18 mouse cellular contexts compared by ENCODE assay signal in the genomic region with DNA sequence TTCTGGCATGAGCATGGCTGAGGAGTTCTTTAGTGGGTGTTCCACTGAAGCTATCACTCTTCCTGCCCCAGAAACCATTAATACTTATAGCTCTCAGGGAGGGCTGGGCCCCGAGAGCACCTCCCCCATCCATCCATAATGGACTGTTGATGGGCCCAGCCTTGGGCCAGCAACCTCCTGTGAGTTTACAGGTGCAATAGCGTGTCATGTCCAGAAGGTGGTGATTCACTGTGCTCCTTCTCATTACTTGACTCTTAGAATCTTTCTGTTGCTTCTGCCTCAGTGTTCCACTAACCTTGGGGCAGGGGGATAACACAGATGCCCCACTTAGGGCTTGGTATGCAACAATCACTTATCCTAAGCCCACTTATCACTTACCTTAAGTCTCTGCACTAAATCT.
DNase-seq lines count a peak whose midpoint lies in the region; ATAC-seq and TF ChIP-seq lines count a peak whose summit lies in the region.
"Had no signal": no experiment of that assay in that cellular context is flagged by ENCODE, and none has a peak within 500 bp of the region (broad histone marks: within the 10 kb centered on the region; RNA-seq: fewer than 3 reads in every experiment).

No protein-coding gene starts in this region.

- H3K4me3 ChIP-seq in liver, embryonic 14.5 days (ENCODE audit: insufficient read depth in 1 of 2, low read depth in 2 of 2, low read length in 2 of 2): no peak overlapping the region
- H3K4me3 ChIP-seq in liver, embryonic 12.5 days: no peak overlapping the region
- no peak overlapping the region for H3K4me3 ChIP-seq in ES-E14 (ENCODE audit: insufficient read depth in 1 of 2, low read depth in 1 of 2, low read length in 2 of 2, poor library complexity in 1 of 2, severe bottlenecking in 1 of 2)
- H3K4me3 ChIP-seq: embryonic facial prominence, embryonic 13.5 days; kidney, embryonic 15.5 days; liver, embryonic 13.5 days; midbrain, embryonic 12.5 days; neural tube, embryonic 13.5 days had no signal

- TF ChIP-seq CTCF in liver, embryonic 14.5 days (IDR thresholded peaks at IDR 0.05; ENCODE audit: low read depth): peak; percentile 27; the same call in 1 of the 2 replicates

- no peak overlapping the region for H3K9ac ChIP-seq in liver, embryonic 14.5 days (replicated peaks)
- H3K9ac ChIP-seq in liver, embryonic 12.5 days: no peak overlapping the region
- no peak overlapping the region for H3K9ac ChIP-seq in ES-E14 (ENCODE audit: insufficient read depth, low read depth, low read length, poor library complexity, severe bottlenecking)
- H3K9ac ChIP-seq: embryonic facial prominence, embryonic 13.5 days; kidney, embryonic 15.5 days; liver, embryonic 13.5 days; midbrain, embryonic 12.5 days; neural tube, embryonic 13.5 days had no signal

- WGBS in liver, embryonic 14.5 days (ENCODE audit: insufficient replicate concordance): 45% methylated on average over 2 of the region's 2 CpGs
- 36% methylated on average over 2 of the region's 2 CpGs for WGBS in liver, embryonic 12.5 days (ENCODE audit: insufficient replicate concordance)

- no peak overlapping the region for H3K27ac ChIP-seq in liver, embryonic 14.5 days
- H3K27ac ChIP-seq in liver, embryonic 12.5 days: no peak overlapping the region
- no peak overlapping the region for H3K27ac ChIP-seq in ES-E14 (ENCODE audit: insufficient read depth, low read depth, low read length, poor library complexity, severe bottlenecking)
- H3K27ac ChIP-seq: embryonic facial prominence, embryonic 13.5 days; kidney, embryonic 15.5 days; liver, embryonic 13.5 days; midbrain, embryonic 12.5 days; neural tube, embryonic 13.5 days had no signal

- TF ChIP-seq EP300 in liver, embryonic 14.5 days (IDR thresholded peaks at IDR 0.05; ENCODE audit: low read depth): no peak

- no peak for ATAC-seq in liver, embryonic 14.5 days (ENCODE audit: insufficient read depth)
- ATAC-seq in liver, embryonic 12.5 days: no peak
- peak; percentile 71; the same call in 1 of the 2 replicates for ATAC-seq in megakaryocyte progenitor cell, adult 5-6 weeks (replicated peaks; ENCODE audit: poor library complexity)
- no peak for ATAC-seq in erythroid progenitor cell, adult 5-6 weeks (replicated peaks; ENCODE audit: low FRiP score, poor library complexity, severe bottlenecking)

- no peaks in the 10 kb centered on the region for H3K27me3 ChIP-seq in liver, embryonic 14.5 days (ENCODE audit: control insufficient read depth, insufficient read depth, low read length)
- H3K27me3 ChIP-seq in liver, embryonic 12.5 days (replicated peaks): no peaks in the 10 kb centered on the region
- H3K27me3 ChIP-seq: embryonic facial prominence, embryonic 13.5 days; kidney, embryonic 15.5 days; liver, embryonic 13.5 days; midbrain, embryonic 12.5 days; neural tube, embryonic 13.5 days had no signal

- H3K9me3 ChIP-seq in liver, embryonic 14.5 days (ENCODE audit: control insufficient read depth, low read length): no peaks in the 10 kb centered on the region
- no peaks in the 10 kb centered on the region; the same call in 1 of the 2 replicates for H3K9me3 ChIP-seq in liver, embryonic 12.5 days (replicated peaks)
- no peaks in the 10 kb centered on the region for H3K9me3 ChIP-seq in ES-E14 (ENCODE audit: control insufficient read depth, insufficient read depth, low read depth, low read length)
- H3K9me3 ChIP-seq: embryonic facial prominence, embryonic 13.5 days; kidney, embryonic 15.5 days; liver, embryonic 13.5 days; midbrain, embryonic 12.5 days; neural tube, embryonic 13.5 days had no signal

- DNase-seq in embryo, embryonic 10.5 days (ENCODE audit: low spot score): peak; percentile 7
- no peak for DNase-seq in embryo, embryonic 9.5 days (ENCODE audit: extremely low spot score)
- no peak for DNase-seq in liver, embryonic 14.5 days (ENCODE audit: low read depth in 3 of 3, low spot score in 3 of 3)
- DNase-seq in ES-E14 (ENCODE audit: low read depth, low spot score): peak; percentile 22
- DNase-seq in kidney, postnatal 4 days: no peak
- DNase-seq: cerebellum, adult 8-10 months; heart, postnatal 4 days; layer of hippocampus, postnatal 36 days; liver, embryonic 13.5 days; right cerebral cortex, adult 18-20 months; thymus, postnatal 4 days had no signal

- H3K36me3 ChIP-seq in liver, embryonic 14.5 days (replicated peaks; ENCODE audit: control insufficient read depth, insufficient read depth, low read depth): no peaks in the 10 kb centered on the region
- H3K36me3 ChIP-seq in liver, embryonic 12.5 days: no peaks in the 10 kb centered on the region
- no peaks in the 10 kb centered on the region for H3K36me3 ChIP-seq in ES-E14 (ENCODE audit: control insufficient read depth, insufficient read depth, low read length, poor library complexity, severe bottlenecking)
- H3K36me3 ChIP-seq: embryonic facial prominence, embryonic 13.5 days; kidney, embryonic 15.5 days; liver, embryonic 13.5 days; midbrain, embryonic 12.5 days; neural tube, embryonic 13.5 days had no signal

- in situ Hi-C loops in ES-E14 (cut with MboI; ENCODE audit: low sequenced_read_pairs in 2 of 2, unreplicated experiment in 2 of 2): no loop called here

- H3K4me1 ChIP-seq in liver, embryonic 14.5 days (replicated peaks; ENCODE audit: control insufficient read depth in 2 of 2, insufficient read depth in 2 of 2, low read length in 1 of 2): no peaks in the 10 kb centered on the region
- no peaks in the 10 kb centered on the region for H3K4me1 ChIP-seq in liver, embryonic 12.5 days
- H3K4me1 ChIP-seq in ES-E14 (ENCODE audit: control insufficient read depth in 2 of 2, insufficient read depth in 2 of 2, low read length in 2 of 2, poor library complexity in 1 of 2): no peaks in the 10 kb centered on the region
- H3K4me1 ChIP-seq: liver, embryonic 13.5 days; midbrain, embryonic 12.5 days; neural tube, embryonic 13.5 days had no signal

- no peak overlapping the region for H3K4me2 ChIP-seq in liver, embryonic 14.5 days (ENCODE audit: low read depth)
- H3K4me2 ChIP-seq in liver, embryonic 12.5 days: no peak overlapping the region
- H3K4me2 ChIP-seq: embryonic facial prominence, embryonic 13.5 days; kidney, embryonic 15.5 days; liver, embryonic 13.5 days; midbrain, embryonic 12.5 days; neural tube, embryonic 13.5 days had no signal

TF ChIP-seq in ES-E14, 5 proteins besides CTCF, POLR2A, EP300 and RAD21:
- no peak for TF ChIP-seq HCFC1 (IDR thresholded peaks at IDR 0.05; ENCODE audit: borderline replicate concordance, insufficient read depth, low read length)
- TF ChIP-seq ZC3H11A (IDR thresholded peaks at IDR 0.05; ENCODE audit: borderline replicate concordance, low read depth, low read length): no peak
- no peak for TF ChIP-seq CHD2 (IDR thresholded peaks at IDR 0.05; ENCODE audit: low read depth, low read length)
- TF ChIP-seq MAFK (IDR thresholded peaks at IDR 0.05; ENCODE audit: insufficient read depth, low read depth, low read length): no peak
- TF ChIP-seq ZNF384 (IDR thresholded peaks at IDR 0.05; ENCODE audit: low read depth, low read length): no peak

Comparison
In these comparisons a context has a peak if more than half of its experiments do, and no peak if none do; other contexts are left out.
1. DNase-seq: peak in embryo, embryonic 10.5 days (single experiment) and ES-E14 (single experiment); none in embryo, embryonic 9.5 days (single experiment), liver, embryonic 14.5 days (0 of 3) and kidney, postnatal 4 days (0 of 2).